Mouse (Mus musculus): ENCODE results near the gene Esyt2.

- TF ChIP-seq CTCF (IDR thresholded peaks at IDR 0.05) (no peak), EP300 (IDR thresholded peaks at IDR 0.05) (no peak)
Observed at GRCm38 (mm10) chr12:116416514-116416913, 135.5 kb downstream of the Esyt2 start.

Measured in lung, postnatal 0 days (tissue).